Mouse (Mus musculus) forebrain, embryonic 15.5 days (tissue): ENCODE results near the gene Kcnh4. TPM values are rescaled to one million over a fixed set of nuclear protein-coding genes. Genes with fewer than 3 reads are reported as not detected.
A peak's percentile ranks its signal among the peaks of the same experiment; 100 is the strongest.
"Not testable (repeated sequence)": the region's sequence is repeated elsewhere in the genome, so short reads cannot be mapped to it uniquely, and the experiment has no call there.

Experiments
- ATAC-seq: fragments of 200-750 bp; cut with Nextera tagmentation; replicated peaks from 2 replicates; pipeline ENCODE4 v1.8.0; 2017; ENCODE audit warnings: mild to moderate bottlenecking, moderate TSS enrichment, moderate library complexity
- H3K27ac ChIP-seq: fragments of 300-500 bp; sonication (generic); replicated peaks from 2 replicates; pipeline ENCODE4 v1.5.1; 2015; ENCODE audit warnings: mild to moderate bottlenecking, inconsistent platforms
- H3K27me3 ChIP-seq: fragments of 300-500 bp; sonication (generic); 2 replicates; pipeline ENCODE4 v1.6.1; 2015; ENCODE audit warnings: inconsistent platforms
- H3K36me3 ChIP-seq: fragments of 300-500 bp; sonication (generic); 2 replicates; pipeline ENCODE4 v1.6.1; 2015; ENCODE audit warnings: mild to moderate bottlenecking, inconsistent platforms
- H3K4me1 ChIP-seq: fragments of 300-500 bp; sonication (generic); 2 replicates; pipeline ENCODE4 v1.6.1; 2015; ENCODE audit warnings: inconsistent platforms
- H3K4me2 ChIP-seq: fragments of 300-500 bp; sonication (generic); replicated peaks from 2 replicates; pipeline ENCODE4 v1.6.1; 2015; ENCODE audit warnings: mild to moderate bottlenecking, inconsistent platforms
- H3K4me3 ChIP-seq: fragments of 300-500 bp; sonication (generic); 2 replicates; pipeline ENCODE4 v1.5.1; 2015; ENCODE audit warnings: mild to moderate bottlenecking, inconsistent platforms
- H3K9ac ChIP-seq: fragments of 300-500 bp; sonication (generic); replicated peaks from 2 replicates; pipeline ENCODE4 v1.6.1; 2015; ENCODE audit warnings: mild to moderate bottlenecking, inconsistent platforms
- H3K9me3 ChIP-seq: fragments of 300-500 bp; sonication (generic); 2 replicates; pipeline ENCODE4 v1.6.1; 2016; ENCODE audit warnings: inconsistent platforms
- WGBS: fragments of 180-500 bp; shearing (Covaris S2); methylation state at CpG from one replicate; pipeline ENCODE4 v1.1.7; 2015; ENCODE audit warnings: mixed read lengths; 5-methylcytosine and 5-hydroxymethylcytosine counted together
- polyA plus RNA-seq: library from polyadenylated mRNA; unstranded; fragments of >200 nt; fragmentation: Nextera tagmentation; extraction: Ambion mirVana; gene quantifications from 2 replicates; pipeline ENCODE4 v1.2.1, GENCODE M21; 2015

Kcnh4 gene
- 4.6 TPM in 2 replicates for polyA plus RNA-seq

DNA sequence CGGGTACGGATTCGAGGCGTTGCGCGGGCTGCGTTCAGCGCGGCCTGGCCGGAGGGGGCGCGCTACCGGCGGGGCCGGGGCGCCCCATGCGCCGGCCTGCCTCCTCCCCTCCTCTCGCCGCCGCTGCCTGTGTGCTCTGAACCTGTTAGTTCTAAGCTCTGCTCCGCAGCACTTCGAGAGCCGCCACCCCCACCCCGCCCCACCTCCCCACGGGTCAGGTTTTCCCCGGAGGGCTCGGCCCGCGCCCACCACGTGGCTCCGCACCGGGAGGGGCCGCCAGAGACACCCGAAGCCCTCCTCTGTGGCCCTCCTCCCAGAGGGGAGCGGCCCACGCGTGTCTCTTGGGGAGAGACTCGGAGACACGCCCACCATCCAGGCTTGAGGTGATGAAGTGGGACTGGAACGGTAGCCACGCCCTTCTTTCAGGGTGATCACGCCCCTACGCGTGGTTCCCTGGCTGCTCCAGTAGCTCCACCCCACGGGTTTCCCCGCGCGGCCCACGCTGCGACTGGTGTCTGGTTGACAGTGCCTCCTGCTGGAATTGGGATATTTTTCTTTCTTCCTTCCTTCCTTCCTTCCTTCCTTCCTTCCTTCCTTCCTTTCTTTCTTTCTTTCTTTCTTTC lies at the start of gene Kcnh4:
Kcnh4 (minus strand) TSS at position 332 of the 623 bp plus-strand sequence.
- H3K9me3 ChIP-seq = no peaks in the 10 kb centered on the region
- H3K9ac ChIP-seq = peak within 1 kb of the TSS; percentile 58
- peaks cover 25% of the 10 kb centered on the region for H3K4me1 ChIP-seq
- ATAC-seq = peak; percentile 66
- WGBS = under 1% methylated on average over 50 of the region's 51 CpGs
- peak within 1 kb of the TSS; percentile 65 for H3K4me2 ChIP-seq
- H3K36me3 ChIP-seq = no peaks in the 10 kb centered on the region
- peak within 1 kb of the TSS; percentile 54 for H3K4me3 ChIP-seq
- peak within 1 kb of the TSS; percentile 46 for H3K27ac ChIP-seq
- peaks cover 26% of the 10 kb centered on the region; the same call in 1 of the 2 replicates for H3K27me3 ChIP-seq

DNA sequence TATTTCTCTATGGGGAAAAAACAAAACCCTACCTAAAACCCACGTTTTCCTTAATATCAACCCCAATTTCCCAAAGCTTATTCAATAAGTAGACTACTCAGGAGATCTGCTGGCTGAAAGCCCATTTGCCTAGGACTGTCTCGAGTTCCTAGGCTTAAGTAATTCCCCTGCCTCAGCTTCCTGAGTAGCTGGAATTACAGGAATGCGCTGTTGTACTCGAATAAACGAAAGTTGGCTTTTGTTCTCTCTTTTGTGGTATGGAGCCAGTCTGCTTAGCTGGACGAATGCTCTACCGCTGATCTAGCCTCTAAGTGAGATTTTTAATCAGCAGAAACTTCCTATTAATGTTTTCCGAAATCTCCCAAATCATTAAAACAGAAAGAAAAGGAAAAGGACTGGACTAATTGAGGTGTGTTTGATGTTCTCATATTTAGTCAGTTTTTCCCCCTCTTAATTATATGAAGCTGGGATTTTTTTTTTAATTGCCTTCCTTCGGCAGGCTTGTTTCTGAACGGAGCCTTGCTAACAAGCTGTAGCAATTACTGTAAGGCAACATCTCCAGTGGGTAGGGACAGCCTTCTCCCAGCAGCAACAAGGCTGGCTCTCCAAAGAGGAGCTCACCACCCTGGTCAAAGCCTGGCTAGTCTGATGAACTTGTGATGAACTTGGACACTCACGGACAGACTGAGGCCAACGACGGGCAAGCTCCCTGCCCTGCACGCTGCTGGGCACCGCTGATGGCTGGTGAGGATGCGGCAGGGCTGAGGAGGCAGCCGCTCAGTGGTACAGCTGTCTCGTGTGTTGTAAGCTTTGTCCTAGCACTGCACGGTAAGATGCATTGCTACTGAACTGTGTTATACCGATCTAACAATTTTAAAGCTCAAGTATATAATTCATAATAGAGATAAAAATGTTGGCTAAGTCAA lies 46.9 kb upstream of the Kcnh4 start:
- H3K27me3 ChIP-seq = no peaks in the 10 kb centered on the region
- no peak for ATAC-seq
- H3K36me3 ChIP-seq = peaks cover 6% of the 10 kb centered on the region; the same call in 1 of the 2 replicates
- peaks cover 3% of the 10 kb centered on the region; the same call in 1 of the 2 replicates for H3K4me1 ChIP-seq
- H3K9me3 ChIP-seq = no peaks in the 10 kb centered on the region
- no peak overlapping the region for H3K4me3 ChIP-seq
- WGBS = 41% methylated on average over 20 of the region's 20 CpGs
- H3K9ac ChIP-seq = no peak overlapping the region
- H3K4me2 ChIP-seq = no peak overlapping the region
- no peak overlapping the region; the same call in 1 of the 2 replicates for H3K27ac ChIP-seq

DNA sequence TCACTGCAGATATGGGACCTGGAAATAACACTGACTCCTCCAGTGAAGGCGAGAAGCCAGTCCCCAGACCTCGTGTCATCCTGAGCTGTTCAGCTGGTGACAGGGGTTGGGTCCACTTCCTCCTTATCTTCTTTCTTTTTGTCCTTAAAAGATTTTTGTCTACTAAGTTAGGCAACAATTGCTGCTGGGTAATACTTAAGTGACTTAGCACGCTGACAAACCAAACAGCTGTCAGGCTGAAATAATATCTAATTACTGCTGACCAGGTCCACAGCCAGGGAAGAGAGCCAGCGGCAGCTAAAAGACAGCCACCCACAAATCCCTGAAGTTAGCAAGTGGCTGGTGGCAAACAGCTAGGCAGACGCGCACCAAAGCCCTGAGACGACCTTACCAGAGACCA lies 45.8 kb upstream of the Kcnh4 start:
- WGBS = 81% methylated on average over 7 of the region's 7 CpGs
- Histone ChIP-seq H3K9me3 (no peaks in the 10 kb centered on the region), H3K9ac (no peak overlapping the region), H3K4me2 (no peak overlapping the region), H3K27me3 (no peaks in the 10 kb centered on the region), H3K4me3 (no peak overlapping the region), H3K27ac (no peak overlapping the region), H3K36me3 (peaks cover 6% of the 10 kb centered on the region; the same call in 1 of the 2 replicates), H3K4me1 (peaks cover 3% of the 10 kb centered on the region; the same call in 1 of the 2 replicates)
- ATAC-seq = no peak

DNA sequence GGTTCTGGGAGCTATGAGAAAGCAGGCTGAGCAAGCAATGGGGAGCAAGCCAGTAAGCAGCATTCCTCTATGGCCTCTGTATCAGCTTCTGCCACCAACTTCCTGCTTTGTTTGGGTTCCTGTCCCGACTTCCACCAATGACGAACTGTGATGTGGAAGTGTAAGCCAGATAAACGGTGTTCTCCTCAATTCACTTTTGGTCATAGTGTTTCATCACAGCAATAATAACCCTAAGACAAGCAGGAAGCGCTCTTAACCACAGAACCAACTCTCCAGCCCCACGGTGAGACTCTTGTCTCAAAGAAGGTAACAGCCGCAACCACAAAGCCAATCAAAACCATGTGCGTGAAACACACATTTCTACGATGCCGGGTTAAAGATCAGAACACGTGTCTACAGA lies 44.7 kb upstream of the Kcnh4 start:
- Histone ChIP-seq H3K4me2 (no peak overlapping the region), H3K4me3 (no peak overlapping the region), H3K9ac (no peak overlapping the region), H3K9me3 (no peaks in the 10 kb centered on the region), H3K27me3 (no peaks in the 10 kb centered on the region), H3K36me3 (peaks cover 6% of the 10 kb centered on the region; the same call in 1 of the 2 replicates), H3K27ac (no peak overlapping the region), H3K4me1 (peaks cover 3% of the 10 kb centered on the region; the same call in 1 of the 2 replicates)
- WGBS = 94% methylated on average over 10 of the region's 10 CpGs
- no peak for ATAC-seq

DNA sequence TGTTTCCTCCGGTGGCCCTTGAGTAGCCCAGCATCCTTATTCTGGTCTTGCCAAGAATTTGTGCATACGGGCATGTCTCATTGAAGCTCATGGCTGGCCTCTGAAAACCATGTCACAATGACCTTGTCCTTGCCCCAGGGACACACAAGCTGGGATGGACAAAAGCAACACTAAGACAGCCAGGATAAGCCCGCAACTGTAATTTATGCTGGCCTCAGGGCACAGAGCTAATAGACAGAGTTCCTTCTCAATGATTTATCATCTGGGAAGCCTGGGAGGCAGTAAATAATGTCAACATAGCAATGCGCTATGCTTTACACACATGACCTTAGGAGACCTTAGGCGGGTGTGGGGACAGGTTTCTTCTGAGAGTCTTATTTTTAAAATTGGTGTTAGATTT lies 39.7 kb upstream of the Kcnh4 start:
- Histone ChIP-seq H3K9me3 (no peaks in the 10 kb centered on the region), H3K4me3 (no peak overlapping the region), H3K4me2 (no peak overlapping the region), H3K4me1 (no peaks in the 10 kb centered on the region), H3K9ac (no peak overlapping the region), H3K27ac (no peak overlapping the region), H3K36me3 (peaks cover 6% of the 10 kb centered on the region; the same call in 1 of the 2 replicates), H3K27me3 (no peaks in the 10 kb centered on the region)
- ATAC-seq = no peak
- WGBS = 73% methylated on average over 5 of the region's 5 CpGs

DNA sequence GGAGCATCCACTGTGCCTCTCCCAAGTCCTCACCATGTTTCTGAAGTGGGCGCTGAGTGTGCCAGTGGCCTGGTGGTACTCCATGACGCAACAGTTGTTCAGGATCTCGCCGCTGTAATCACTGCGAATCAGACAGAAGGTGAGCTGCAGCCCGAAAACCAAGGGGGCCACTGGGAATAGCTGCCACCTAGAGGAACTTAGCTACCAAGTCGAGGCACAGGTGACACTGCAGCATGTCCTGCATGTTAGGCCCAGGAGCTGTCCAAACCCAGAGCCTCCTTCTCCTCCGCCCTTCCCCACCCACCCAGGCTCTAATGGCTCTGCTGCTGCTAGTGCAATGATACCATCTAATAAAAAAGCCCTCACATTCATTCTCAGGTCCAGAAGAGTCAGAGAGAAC lies 36.8 kb upstream of the Kcnh4 start:
- Histone ChIP-seq H3K36me3 (no peaks in the 10 kb centered on the region), H3K4me3 (no peak overlapping the region), H3K4me1 (no peaks in the 10 kb centered on the region), H3K9ac (no peak overlapping the region), H3K27ac (no peak overlapping the region), H3K4me2 (no peak overlapping the region), H3K27me3 (no peaks in the 10 kb centered on the region), H3K9me3 (no peaks in the 10 kb centered on the region)
- WGBS = 67% methylated on average over 8 of the region's 8 CpGs
- no peak for ATAC-seq

DNA sequence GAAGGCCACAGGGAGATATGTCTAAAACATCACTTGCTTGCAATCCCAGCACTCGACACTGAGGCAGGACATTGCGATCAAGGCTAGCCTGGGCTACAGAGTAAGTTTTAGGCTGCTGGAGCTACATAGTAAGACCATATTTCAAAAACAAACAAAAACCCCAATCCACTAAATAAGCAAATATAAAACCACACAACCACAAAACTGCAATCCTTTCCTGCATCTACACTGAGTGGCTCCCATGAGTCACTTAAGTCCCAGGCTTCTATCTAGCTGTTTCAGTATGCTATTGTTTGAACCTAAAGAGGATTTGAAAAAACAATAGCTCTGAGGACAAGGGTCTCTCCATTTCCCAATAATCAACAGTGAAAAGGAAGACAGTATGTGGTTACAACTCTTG lies 35.6 kb upstream of the Kcnh4 start:
- H3K9me3 ChIP-seq = no peaks in the 10 kb centered on the region
- no peaks in the 10 kb centered on the region for H3K27me3 ChIP-seq
- no peaks in the 10 kb centered on the region for H3K4me1 ChIP-seq
- H3K27ac ChIP-seq = no peak overlapping the region
- WGBS = 91% methylated on average over 2 of the region's 2 CpGs
- no peak overlapping the region for H3K9ac ChIP-seq
- no peak for ATAC-seq
- no peak overlapping the region for H3K4me3 ChIP-seq
- no peak overlapping the region for H3K4me2 ChIP-seq
- H3K36me3 ChIP-seq = 0 out of 2 replicates have a peak, but pooled peaks cover under 1% of the 10 kb centered on the region

DNA sequence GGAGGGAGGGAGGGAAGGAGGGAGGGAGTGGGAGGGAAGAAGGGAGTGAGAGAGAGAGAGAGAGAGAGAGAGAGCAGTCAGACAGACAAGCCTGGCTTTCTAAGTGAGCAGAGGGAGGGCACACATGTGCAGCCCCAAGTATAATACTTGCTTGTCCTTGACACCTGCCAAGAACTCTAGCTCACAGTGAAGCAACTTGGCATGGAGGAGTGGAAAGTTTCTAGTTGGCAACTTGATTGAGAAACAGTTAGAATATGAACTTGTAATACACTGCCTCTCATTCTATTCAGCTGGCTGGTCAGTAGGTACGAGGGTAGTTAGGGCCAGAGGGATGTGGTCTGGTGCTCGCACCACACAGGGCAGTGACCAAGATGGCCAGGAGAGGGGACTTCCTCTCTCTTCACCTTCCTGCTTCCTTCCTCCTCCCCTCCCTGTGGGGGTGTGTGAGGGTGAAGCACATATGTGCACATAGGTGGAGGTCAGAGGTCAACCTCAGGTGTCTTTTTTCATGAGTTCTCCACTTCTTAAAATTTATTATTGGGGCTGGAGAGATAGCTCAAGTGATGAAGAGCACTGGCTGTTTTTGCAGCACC lies 31.8 kb upstream of the Kcnh4 start:
- no peak for ATAC-seq
- Histone ChIP-seq H3K4me2 (no peak overlapping the region), H3K9me3 (no peaks in the 10 kb centered on the region), H3K4me1 (no peaks in the 10 kb centered on the region), H3K27ac (no peak overlapping the region), H3K4me3 (no peak overlapping the region), H3K36me3 (0 out of 2 replicates have a peak, but pooled peaks cover 2% of the 10 kb centered on the region), H3K9ac (no peak overlapping the region), H3K27me3 (no peaks in the 10 kb centered on the region)
- WGBS = 87% methylated on average over 2 of the region's 2 CpGs

DNA sequence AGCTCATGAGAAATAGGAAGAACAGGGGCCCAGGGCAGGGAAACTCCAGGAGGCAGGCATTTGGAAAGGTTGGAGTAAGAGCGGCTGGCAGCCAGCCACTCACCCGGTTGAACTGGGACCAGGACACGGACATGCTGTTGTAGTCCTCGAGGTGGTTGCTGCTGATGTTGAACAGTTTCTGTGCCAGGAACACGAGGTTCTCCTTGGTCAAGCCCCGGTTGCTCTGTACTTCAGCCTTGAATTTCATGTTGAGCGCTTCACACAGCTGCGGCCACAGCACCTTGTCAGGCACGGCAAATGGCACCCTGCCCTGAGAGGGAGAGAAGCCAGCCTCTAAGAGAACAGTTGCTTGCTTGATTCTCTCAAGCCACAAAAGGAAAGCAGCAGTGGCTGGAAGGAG lies 30.9 kb upstream of the Kcnh4 start:
- ATAC-seq, H3K27ac ChIP-seq, H3K4me3 ChIP-seq, H3K4me2 ChIP-seq, H3K27me3 ChIP-seq, H3K9me3 ChIP-seq, H3K9ac ChIP-seq, H3K36me3 ChIP-seq, H3K4me1 ChIP-seq: not testable (repeated sequence)
- WGBS = 80% methylated on average over 9 of the region's 9 CpGs

DNA sequence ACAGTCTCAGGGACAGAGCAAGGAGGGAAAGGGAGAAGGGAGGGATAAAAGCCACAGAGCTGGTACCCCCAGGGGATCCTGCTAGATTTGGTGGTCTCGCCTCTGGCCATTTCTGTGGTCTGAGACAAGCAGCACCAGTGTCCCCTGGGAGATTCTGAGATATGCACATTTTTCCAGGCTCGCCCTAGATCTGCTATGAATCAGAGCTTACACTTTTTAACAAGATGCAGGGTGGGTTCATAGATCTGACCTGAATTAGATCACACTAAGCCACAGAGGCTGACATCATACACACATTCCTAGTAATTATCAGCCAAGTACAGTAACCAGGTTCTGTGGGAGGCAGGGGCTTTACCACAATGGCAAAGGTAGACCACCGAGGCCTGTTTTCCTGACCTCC lies 30.0 kb upstream of the Kcnh4 start:
- Histone ChIP-seq H3K27me3 (no peaks in the 10 kb centered on the region), H3K4me1 (no peaks in the 10 kb centered on the region), H3K27ac (no peak overlapping the region), H3K4me3 (no peak overlapping the region), H3K9ac (no peak overlapping the region), H3K4me2 (no peak overlapping the region), H3K9me3 (no peaks in the 10 kb centered on the region), H3K36me3 (0 out of 2 replicates have a peak, but pooled peaks cover 2% of the 10 kb centered on the region)
- 92% methylated on average over 3 of the region's 3 CpGs for WGBS
- ATAC-seq = no peak

DNA sequence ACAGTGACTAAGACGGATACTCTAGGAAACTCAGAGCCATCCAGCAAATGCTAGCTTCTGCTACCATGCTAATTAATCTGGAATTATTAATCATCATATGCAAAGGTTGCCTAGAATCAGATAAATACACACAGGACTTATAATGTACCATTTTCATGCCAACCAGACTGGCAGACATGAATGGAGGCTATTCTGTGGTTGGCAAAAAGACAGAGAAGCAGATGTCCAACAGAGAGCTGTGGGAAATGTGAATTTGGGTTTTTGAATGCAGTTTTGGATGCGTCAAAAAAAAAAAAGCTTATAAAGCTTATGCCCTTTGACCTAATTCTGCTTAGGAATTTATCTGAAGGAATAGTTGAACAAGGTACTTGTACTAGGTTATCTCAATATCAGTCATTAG lies 26.0 kb upstream of the Kcnh4 start:
- Histone ChIP-seq H3K4me1 (no peaks in the 10 kb centered on the region), H3K9me3 (no peaks in the 10 kb centered on the region), H3K27me3 (no peaks in the 10 kb centered on the region), H3K36me3 (peaks cover 4% of the 10 kb centered on the region; the same call in 1 of the 2 replicates), H3K9ac (no peak overlapping the region), H3K4me2 (no peak overlapping the region), H3K4me3 (no peak overlapping the region), H3K27ac (no peak overlapping the region)
- 67% methylated on average over 2 of the region's 2 CpGs for WGBS
- no peak for ATAC-seq

DNA sequence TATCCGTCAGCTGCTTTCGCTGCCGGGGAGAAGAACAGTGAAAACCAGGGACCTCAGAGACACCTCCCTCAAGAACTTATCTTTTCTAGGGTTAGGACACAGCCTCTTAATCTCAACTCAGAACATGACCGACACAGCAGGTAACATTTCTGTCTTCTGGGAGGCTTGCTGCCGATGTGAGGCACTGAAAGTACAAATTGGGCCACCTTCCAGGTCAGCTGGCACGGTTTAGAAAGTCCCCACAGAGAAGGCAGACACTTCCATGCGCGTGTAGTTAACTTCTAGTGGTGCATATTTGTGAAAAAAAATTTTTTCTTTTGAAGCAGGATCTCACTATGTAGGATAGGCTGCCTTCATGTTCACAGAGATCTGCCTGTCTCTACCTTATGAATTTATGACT lies 24.5 kb upstream of the Kcnh4 start:
- no peaks in the 10 kb centered on the region for H3K9me3 ChIP-seq
- 81% methylated on average over 8 of the region's 8 CpGs for WGBS
- no peak overlapping the region for H3K27ac ChIP-seq
- peaks cover 2% of the 10 kb centered on the region; the same call in 1 of the 2 replicates for H3K36me3 ChIP-seq
- no peak for ATAC-seq
- no peaks in the 10 kb centered on the region for H3K27me3 ChIP-seq
- no peak overlapping the region for H3K9ac ChIP-seq
- H3K4me3 ChIP-seq = no peak overlapping the region
- H3K4me2 ChIP-seq = no peak overlapping the region
- no peaks in the 10 kb centered on the region for H3K4me1 ChIP-seq
